Mouse (Mus musculus): ENCODE measurements around the gene Cd47. TPM values are rescaled to one million over a fixed set of nuclear protein-coding genes. Genes with fewer than 3 reads are reported as not detected.

The Cd47 gene
- total RNA-seq, 2 experiments from 2014 or later = 41.9 to 49.2 TPM

DNA sequence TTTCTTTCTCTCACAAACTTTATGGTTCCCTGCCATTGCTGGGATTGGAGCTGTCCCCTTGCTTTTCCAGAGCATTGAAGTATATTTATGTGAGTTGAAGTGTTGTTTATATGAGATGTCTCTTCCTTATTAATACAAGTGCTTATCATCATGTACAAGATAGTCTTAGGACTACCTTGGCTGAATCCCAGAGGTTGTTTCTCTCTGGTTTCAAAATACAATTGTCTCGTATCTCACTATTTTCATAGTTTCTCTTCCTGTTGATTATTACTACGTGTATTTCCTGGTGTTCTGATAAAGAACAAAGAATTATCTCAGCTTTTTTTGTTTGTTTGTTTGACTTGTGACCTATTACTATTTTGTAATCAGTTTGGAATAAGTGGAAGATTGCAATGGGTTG is 73.6 kb downstream of the Cd47 start:
- no peak for DNase-seq

DNA sequence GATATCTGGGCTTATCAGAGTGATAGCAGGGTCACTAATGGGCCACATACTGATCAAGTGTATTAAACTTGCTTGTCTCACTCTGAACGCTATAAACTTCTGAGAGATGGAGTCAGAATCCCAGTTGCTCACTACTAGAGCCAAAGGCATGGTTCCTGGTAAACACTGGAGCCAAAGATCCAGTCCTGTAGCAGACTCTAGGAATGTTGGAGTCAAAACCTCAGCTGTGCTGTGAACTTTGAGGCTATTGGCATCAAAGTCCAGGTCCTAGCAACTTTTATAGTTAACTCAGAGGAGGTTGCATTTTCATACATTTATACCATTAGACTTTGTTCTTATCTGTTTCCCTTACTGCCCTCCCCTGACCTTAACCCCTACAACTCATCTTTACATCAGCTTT is 74.2 kb downstream of the Cd47 start:
- no peak for DNase-seq

DNA sequence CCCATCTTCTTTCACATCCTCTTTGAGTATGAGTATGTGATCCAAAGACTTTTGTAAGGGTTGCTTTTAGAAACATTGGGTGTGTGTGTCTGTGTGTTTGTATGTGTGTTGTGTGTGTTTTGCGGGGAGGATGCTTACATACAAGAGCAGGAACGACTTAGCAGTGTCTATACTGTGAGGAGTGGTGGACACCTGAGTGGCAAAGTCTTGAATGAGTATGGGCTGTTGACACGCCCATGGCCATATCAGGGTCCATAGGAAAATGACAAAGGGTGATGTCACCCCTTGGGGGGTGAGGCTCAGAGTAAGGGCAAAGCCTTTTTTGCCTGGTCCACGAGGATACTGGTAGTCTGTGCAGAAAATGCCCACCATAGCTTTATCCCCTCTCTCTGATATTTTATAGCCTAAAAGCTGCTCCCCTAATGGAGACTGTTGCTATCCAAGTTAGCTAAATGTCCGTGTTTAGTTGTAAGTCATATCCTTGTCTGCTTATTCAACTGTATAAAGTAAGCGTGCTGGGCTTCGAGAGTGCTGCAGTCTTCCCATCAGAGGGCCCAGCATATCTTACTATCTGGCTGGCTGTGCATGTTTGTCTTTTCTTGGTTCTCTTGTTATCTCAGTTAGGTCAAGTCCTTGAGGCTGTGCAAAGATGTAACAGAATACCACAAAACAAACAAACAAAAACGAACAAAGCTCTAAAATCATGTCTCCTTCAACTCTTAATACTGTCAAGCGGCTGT is 76.1 kb downstream of the Cd47 start:
- DNase-seq = no peak

DNA sequence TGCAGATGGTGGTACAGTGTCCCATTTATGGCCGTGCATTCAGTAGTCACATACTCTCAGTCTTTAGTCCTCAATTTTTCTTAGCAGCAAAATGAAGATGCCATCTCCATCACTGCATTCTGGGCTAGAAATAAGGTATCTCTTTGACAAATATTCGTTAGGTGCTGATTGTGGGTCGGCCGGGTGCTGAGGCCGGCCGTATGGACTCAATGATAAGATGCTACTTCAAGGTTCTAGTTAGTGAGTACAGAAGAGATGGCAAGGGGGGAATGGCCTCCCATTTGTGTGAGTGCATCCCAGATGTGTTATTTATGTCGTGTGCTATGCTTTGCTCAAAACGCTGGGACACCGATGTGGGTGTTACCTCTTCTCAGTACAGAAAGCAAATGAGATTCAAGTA is 76.9 kb downstream of the Cd47 start:
- DNase-seq = no peak

DNA sequence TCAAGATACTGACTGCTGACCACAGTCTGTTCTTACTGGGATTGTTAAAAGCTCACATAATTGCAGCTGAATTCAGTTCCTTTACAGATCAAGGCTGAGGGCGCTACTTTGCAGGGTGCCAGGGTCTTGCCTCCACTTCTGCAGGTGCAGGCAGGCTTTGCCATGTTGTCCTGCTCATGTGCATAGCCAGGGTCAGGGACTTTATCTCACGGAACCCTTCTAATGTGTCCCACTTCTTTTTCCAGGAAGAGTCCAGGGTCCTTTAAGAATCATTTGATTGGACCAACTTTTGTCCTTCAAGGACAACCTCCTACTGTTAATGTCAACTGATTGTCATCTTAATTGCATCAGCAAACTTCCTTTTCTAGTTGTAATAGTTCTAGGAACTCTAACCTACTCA is 77.7 kb downstream of the Cd47 start:
- no peak for DNase-seq

DNA sequence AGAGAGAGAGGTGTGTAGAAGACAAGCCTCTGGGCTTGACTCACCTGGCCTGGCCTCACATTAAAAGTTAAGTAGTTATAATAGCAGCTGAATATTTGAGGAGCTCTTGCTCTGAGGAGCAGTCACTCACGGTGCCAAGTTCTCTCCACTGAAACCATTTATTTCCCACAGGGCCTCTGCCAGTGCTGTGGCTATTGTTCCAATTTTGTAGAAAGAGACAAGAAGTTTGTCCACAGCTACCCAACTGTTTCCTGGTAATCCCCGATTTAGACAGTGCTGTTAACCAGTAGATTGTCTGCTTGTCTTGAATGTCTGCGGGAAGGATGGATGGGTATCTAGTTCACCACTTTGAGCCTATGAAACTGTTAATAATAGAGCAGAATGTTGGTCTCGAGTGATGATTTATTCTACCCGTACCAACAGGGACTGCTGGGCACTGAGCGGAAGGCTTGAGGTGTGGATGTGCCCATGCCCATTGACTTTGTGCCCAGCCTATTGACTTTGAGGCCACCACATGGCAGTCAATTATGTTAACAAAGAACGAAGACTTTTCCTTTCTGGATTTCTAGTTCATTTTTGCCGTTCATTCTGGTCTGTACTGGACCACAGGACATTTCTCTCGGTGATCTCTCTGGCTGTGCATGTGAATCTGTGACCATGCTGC is 86.2 kb downstream of the Cd47 start:
- no peak for DNase-seq

DNA sequence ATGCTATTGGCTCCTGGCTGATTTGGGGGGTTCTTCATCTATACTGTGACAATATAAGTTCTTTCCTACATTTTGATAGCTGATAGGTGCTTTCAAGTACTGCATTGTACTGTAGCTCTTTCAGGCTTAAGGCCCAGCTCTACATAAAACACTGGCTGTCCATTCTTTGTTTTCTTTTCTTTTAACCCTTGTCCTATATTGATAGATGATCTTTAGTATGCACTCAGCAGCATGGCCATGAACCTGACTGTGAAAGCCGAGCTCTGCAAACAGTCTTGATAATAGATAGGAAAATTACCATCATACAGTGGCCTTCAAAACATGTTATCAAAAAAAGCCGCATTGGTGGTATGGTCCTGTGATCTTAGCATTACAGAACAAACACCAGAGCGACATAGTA is 87.0 kb downstream of the Cd47 start:
- DNase-seq = no peak

DNA sequence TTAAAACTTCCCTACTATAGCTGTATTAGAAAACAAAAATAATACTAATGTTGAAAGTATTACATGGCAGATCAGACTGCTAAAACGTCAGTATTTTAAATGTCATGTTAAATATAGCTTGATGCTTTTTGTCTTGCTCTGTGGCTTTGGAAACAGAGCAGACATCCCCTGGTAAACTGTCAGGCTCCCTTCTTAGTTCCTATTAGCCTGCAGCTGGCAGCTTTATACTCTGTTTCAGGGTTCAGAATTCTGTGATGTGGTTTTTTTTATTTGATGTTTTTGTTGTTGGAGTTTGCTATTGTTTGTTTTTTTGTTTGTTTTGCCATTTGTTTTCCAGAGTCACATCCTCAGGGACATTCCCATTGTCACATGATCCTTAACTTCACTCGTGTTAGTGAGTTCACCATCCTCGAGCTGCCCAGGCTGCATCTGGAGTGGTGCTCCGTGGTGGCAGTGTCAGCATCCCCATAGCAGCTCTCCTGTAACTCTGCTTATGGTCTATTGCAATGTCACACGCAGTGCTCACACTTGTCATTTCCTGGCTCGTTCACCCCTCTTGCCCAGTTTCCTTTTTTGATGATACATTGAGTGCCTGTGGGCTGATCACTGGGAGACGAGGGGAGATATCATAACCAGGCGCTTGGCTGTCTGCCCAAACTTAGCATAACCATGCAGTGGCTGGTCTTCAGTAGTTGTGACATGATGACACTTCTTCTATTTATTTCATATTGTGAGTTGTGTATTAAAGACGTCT is 87.7 kb downstream of the Cd47 start:
- peak; percentile 12 for DNase-seq

DNA sequence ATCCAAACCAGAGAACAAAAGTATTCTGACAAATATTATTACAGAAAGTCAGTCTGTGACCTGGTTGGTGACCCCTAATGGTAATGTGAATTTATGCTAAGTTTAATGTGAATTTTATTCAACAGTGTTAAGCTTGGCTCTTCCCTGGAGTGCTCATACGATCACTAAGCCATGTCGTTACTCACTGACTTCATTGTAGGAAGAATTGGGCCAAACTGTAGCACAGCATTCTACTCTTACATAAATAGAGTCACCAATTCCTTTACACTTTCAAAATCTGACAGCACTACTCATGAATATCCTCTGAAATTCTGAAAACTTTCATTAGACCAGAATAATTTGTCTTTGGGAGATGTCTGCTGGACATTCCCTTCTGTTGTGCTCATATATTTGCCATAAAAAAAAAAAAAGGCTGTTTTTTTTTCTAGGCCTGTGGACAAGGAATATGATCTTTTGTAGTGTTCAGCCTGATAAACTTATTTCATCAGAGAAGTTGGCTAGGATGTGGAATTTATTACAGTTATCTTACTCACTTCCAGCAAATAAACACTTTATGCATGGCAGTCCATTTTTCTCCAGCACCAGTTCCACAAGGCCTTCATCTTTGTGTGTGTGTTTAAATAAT is 88.8 kb downstream of the Cd47 start:
- no peak for DNase-seq

DNA sequence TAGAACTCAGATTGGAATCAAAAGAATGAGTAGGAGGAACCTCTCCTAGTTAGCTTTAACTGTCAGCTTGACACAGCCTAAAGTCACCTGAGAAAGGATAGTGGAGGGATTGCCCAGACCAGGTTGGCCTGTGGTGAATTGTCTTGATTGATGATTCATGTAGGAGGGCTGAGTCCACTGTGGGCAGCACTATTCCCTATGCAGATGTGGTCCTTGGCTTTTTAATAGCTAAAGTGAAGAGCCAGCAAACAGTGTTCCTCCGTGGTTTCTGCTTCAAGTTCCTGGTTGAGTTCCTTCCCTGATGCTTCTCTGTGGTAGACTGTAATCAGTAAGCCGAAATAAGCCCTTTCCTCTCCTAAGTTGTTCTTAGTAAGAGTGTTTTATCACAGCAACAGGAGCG is 91.9 kb downstream of the Cd47 start:
- no peak for DNase-seq

DNA sequence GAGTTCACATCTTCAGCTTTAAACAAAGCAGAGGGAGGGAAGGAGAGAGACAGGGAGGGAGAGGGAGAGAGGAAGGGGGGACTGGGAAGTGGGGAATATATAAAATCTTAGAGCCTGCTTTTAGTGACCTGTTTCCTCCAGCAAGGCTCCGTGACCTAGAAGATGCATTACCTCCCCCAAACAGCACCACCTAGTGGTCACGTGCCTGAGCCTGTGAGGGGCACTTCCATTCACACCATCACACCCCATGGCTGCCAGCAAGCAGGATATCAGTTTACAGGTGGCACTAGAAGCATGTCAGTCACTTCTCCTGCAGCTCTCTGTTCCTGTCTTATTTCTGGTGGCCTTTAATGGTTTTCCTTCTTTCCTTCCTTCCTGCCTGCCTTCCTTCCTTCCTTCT is 92.6 kb downstream of the Cd47 start:
- no peak for DNase-seq

DNA sequence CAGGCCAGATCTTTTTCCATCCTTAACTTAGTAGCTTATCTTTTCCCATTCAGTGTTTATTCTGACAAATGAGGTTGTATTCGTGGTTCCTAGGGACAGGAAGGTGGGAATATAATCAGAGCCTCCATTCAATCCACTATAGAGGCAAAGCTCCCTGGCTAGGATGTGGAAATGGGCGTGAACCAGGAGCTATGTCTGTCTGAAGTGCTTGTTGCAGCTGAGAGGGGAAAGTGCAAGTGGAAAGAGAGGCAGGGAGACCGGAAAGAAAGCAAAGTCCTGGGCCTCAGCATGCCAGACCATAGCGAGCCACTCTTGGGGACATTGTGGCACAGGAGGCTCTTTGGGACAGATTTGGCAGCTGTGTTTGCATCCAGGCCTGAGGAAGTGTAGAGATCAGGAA is 94.3 kb downstream of the Cd47 start:
- DNase-seq = no peak

DNA sequence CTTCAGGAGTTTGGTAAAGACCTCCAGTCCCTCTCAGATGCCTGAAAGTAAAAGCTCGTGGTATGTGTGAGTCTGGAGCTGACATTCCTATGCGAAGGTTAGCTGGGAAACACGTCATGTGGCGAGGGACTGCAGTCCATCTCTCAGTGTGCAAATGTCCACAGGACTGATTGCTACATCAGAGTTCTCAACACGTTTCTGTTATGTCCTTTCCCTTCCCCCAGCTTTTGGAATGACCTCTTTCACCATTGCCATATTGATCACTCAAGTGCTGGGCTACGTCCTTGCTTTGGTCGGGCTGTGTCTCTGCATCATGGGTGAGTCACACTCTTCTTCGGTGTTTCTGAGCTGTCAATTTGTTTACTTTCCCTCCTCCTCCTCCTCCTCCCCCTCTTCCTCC is 95.8 kb downstream of the Cd47 start:
- no peak for DNase-seq

DNA sequence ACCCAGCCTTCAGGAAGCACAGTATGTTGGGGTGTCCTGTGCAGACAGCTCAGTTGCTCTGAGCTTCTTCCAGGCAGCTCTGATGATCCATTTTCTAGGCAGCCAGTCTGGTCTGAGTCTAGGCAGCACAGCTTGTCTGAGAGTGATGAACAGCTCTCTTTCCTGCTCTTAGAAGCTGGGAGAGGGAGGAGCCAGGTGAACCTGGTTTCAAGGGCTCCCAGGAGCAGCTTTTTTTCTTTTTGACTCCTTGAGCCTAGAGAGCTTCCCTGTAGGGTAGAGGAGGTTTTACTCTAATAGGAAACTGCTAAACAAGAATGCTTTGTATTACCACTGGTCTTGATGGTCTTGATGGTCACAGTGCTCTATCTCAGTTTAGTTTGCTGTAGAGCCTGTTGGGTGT is 101.1 kb downstream of the Cd47 start:
- DNase-seq = no peak

DNA sequence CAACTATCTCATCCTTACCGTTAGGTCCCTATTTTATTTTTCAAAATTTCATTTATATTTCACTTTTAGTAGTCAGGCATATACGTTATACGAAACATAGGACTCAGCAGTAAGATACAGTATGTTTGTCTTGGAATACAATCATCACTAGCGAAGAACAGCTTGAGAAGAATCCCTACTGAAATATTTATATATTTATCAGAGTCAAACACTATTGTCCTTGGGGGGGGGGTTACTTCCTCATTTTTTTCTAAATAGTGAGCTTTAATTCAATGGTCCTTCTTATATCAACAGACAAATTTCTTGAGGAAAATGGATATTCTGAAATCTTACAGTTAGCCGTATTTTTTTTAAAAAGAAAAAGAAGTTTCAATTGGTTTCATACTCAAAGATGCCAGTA is 101.8 kb downstream of the Cd47 start:
- DNase-seq = no peak

DNA sequence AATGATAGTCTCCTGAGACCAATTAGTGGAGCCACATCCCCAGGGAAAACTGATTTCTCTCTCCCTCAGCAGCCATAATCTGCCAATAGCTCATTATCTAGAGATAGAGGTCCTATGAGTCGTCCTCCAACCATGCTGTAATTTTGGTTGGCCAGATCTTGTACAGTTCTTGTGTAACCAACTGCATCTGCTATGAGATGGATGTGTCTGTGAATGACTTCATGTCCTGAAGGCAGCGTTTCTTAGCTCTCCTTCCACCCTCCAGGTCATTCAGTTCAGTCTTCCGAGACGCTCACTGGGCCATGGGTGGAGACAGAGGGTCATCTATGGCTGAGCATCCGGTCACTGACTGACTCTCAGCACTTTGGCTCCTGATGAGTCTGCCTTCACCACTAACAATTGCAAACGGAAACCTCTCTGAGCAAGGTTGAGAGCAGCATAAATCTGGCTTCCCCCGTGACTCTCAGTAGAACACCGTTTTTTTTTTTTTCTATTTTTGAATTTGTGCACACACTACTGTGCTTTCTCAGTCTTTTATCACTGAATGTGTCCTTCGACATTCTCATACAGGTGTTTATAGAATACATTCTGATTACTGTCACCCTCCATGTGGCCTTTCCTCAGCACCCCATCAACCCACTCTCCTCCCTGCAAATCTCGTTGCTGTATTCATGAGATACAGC is 104.1 kb downstream of the Cd47 start:
- DNase-seq = no peak

DNA sequence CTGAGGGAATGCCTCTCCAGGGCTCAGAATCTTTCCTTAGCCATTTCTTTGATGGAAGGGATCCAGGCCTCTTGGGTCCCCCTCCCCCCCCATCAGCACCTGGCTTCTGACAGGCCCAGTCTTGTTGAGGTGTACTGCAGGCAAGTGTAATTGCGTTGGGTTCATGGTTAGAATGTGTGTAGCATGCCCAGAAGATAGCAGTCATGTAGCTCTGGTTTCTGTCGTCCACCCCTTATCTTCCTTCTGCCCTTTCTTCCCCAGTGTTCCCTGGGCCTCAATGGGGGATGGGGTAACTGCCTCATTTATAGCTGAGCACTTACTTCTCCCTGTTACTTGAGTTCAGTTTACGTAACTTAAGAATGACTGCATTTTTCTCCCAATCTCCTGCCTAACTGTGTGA is 104.7 kb downstream of the Cd47 start:
- no peak for DNase-seq

DNA sequence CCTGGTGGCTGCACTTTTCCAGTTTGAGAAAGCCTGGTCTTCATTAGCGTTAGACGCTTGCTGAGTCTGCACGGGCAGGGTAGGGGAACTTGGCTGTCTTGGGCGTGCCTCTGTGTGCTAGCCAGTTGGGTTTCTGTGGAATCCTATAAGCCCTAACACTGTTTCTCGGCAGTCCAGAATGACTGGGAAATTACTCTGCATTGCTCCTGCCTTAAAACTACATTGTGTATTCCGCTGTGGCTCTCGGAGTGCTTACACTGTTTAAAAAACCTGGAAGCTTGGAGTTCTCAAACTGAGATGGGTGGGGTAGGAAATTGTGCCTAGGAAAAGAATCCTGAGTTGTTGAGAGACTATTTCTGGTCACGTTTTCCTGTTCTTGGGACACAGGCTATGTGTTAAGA is 105.3 kb downstream of the Cd47 start:
- no peak for DNase-seq

DNA sequence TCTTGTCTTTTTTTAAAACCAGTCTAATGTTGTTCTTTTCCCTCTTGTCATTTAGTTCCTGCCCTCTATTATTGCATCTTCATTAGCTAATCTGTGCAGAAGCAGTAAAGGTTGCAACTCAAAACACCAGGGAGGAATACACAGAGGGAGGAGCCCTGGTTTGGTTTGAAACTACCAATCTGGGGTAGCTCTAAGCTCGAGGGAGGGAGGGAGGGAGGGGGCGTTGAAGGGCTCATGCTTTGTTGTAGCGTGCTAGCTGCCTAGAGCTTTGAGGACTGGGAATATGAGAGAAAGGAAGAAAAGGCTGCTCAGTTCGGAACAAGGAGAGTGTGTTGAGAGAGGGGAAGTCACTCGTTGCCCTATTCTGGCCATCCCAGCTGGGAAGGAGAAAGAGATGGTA is 105.7 kb downstream of the Cd47 start:
- DNase-seq = no peak

DNA sequence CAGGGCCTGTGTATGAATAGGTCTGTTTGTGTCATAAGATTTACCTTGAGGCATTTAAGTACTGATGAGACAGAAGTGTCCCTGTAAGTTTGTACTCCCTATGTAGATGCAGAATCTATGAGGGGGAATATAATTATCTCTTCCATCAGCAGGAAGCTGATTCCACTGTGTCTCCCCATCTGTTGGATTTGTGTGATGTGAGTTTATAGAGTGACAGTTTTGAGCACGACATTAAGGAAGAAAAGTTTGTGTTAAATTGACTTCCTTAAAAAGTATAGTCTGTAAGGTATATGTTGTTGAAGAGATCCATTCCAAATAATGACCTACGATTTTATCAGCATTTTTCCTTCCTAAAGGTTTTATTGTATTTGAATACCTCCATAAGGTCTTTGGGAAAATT is 106.6 kb downstream of the Cd47 start:
- no peak for DNase-seq

DNA sequence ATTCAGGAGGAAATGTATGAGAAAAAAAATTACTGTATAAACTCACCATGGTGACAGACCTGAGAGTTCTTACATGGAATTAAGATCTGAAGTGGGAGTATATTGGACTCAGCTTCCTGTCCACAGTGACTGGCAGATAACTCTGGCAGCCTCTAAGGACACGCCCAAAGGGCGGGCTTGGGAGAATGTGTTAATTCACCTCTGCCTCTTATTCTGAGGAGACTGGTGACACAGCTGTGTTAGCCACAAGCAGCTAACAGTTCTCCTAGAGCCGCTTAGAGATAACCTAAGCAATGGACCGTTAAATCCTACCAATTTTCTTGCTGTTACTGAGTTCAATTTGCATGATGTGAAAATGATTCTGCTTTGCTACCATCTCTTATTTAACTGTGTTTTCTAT is 107.0 kb downstream of the Cd47 start:
- DNase-seq = no peak

DNA sequence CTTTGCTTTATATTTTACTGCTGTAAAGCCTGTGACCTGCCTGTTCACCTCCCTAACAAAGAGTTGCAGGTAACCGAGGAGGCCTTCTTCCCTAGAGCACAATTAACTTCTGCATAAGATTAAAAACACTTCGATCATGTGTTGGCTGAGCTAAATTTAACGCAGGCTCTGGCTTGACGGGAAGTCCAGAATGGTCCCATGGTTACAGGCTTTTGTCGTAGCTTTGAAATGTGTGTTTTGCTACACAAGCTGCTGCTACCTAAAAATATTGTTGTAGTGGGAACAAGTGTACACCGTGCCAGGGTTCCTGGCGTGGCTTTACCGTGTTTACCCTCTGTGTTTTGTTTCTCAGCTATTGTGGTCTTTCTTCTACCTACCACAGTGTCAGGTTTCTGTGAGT is 109.2 kb downstream of the Cd47 start:
- DNase-seq = no peak

DNA sequence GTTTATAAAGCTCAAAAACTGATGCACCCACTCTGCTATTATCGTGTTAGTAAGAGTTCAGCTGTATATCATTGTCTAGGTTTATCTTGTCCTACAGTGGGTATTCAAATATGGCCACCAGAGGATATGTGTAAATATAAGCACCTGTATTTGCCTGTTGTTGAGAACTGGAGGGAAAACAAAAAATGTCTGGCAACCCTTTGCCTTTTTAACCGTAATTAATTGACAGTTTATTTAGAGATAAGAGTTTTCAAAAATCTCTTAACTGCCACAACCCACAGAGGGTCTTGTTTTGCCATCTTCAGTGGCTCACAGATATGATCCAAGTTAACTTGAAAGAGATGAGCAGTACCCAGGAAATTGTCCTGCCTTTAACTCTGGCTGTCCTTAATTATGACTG is 113.8 kb downstream of the Cd47 start:
- no peak for DNase-seq

All from gastrocnemius, postnatal 10 days (tissue).